ENCODE assay signal across 8 mouse cellular contexts in the genomic region with DNA sequence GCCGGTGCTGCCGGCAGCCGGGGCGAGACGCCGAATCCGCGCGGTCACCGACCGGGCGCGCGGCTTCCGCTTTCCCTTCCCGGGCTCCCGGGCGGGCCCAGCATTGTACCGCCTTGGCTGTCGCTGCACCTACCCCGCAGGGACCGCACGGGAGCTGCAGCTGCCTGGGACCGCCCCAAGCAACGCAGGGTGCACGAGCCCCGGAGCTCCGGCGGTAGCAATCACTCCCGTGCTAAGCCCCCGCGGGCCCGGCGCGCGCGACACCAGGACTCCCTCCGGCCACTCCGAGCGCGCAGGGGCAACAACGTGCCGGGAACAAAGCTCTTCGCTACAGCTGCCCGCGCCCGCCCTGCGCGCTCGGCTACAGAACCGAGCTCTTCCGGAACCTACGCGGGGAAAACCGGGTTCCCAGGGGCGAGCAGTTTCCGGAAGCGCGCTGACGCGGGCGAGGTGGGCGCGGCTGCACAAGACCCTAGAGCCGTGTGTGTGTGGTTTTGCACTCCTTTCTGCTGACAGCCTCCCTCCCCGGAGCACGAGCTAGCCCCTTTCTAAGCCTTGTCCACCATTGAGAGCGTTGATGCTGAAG. TPM values are rescaled to one million over a fixed set of nuclear protein-coding genes. Genes with fewer than 3 reads are reported as not detected.
DNase-seq lines count a peak whose midpoint lies in the region; ATAC-seq and TF ChIP-seq lines count a peak whose summit lies in the region.

A gene (minus strand): TSS at position 395 of the 586 bp plus-strand sequence.

- H3K27ac ChIP-seq in intestine, embryonic 16.5 days (ENCODE audit: low read length), result peak within 1 kb of the TSS; percentile 91
- peak within 1 kb of the TSS; percentile 84 for H3K27ac ChIP-seq in limb, embryonic 11.5 days (replicated peaks; ENCODE audit: low read depth, low read length)
- peak within 1 kb of the TSS; percentile 95 for H3K27ac ChIP-seq in midbrain, embryonic 12.5 days (replicated peaks)
- peak within 1 kb of the TSS; percentile 81 for H3K27ac ChIP-seq in small intestine, adult 2 months (ENCODE audit: insufficient read depth, low read depth, low read length)

- H3K4me3 ChIP-seq in intestine, embryonic 16.5 days (ENCODE audit: low read length), result peak within 1 kb of the TSS; percentile 85
- peak within 1 kb of the TSS; percentile 86 for H3K4me3 ChIP-seq in limb, embryonic 11.5 days (ENCODE audit: low read depth, low read length)
- H3K4me3 ChIP-seq in midbrain, embryonic 12.5 days, result peak within 1 kb of the TSS; percentile 86
- peak within 1 kb of the TSS; percentile 94 for H3K4me3 ChIP-seq in small intestine, adult 2 months (ENCODE audit: low read depth, low read length)

- no peak for TF ChIP-seq CTCF in small intestine, adult 2 months (IDR thresholded peaks at IDR 0.05; ENCODE audit: extremely low read depth, insufficient read length, insufficient replicate concordance, low read depth, low read length)

- WGBS in intestine, embryonic 16.5 days, result under 1% methylated on average over 66 of the region's 68 CpGs
- WGBS in limb, embryonic 11.5 days, result 0% methylated on average over 53 of the region's 68 CpGs
- under 1% methylated on average over 65 of the region's 68 CpGs for WGBS in midbrain, embryonic 12.5 days
- under 1% methylated on average over 68 of the region's 68 CpGs for WGBS in small intestine, adult 2 months

- peak; percentile 55; the same call in 1 of the 2 replicates for TF ChIP-seq POLR2A in small intestine, adult 2 months (IDR thresholded peaks at IDR 0.05; ENCODE audit: low read depth, low read length)

- DNase-seq in T-cell, adult 2 months (ENCODE audit: low spot score), result peak; percentile 89
- DNase-seq in embryo, embryonic 10.5 days (ENCODE audit: low spot score), result peak; percentile 85
- peak; percentile 87 for DNase-seq in limb, embryonic 11.5 days (ENCODE audit: low spot score)
- DNase-seq in c-Kit-positive CD71-positive TER-119-positive erythroid progenitor cells, embryonic 14.5 days (ENCODE audit: low spot score), result no peak

- peaks cover 12% of the 10 kb centered on the region for H3K4me1 ChIP-seq in intestine, embryonic 16.5 days (ENCODE audit: control insufficient read depth, insufficient read depth, low read length)
- H3K4me1 ChIP-seq in limb, embryonic 11.5 days (ENCODE audit: control insufficient read depth, insufficient read depth, low read length), result 0 out of 2 replicates have a peak, but pooled peaks cover 6% of the 10 kb centered on the region
- H3K4me1 ChIP-seq in midbrain, embryonic 12.5 days, result peaks cover 26% of the 10 kb centered on the region
- peaks cover 34% of the 10 kb centered on the region for H3K4me1 ChIP-seq in small intestine, adult 2 months (ENCODE audit: control insufficient read depth, insufficient read depth, insufficient read length, low read length)

- no peaks in the 10 kb centered on the region for H3K27me3 ChIP-seq in intestine, embryonic 16.5 days (replicated peaks; ENCODE audit: control insufficient read depth, insufficient read depth, low read length)
- no peaks in the 10 kb centered on the region for H3K27me3 ChIP-seq in limb, embryonic 11.5 days (ENCODE audit: control insufficient read depth, insufficient read depth, low read length)
- no peaks in the 10 kb centered on the region for H3K27me3 ChIP-seq in midbrain, embryonic 12.5 days
- H3K27me3 ChIP-seq in small intestine, adult 2 months (ENCODE audit: control insufficient read depth, insufficient read depth, low read length), result no peaks in the 10 kb centered on the region

- H3K9me3 ChIP-seq in intestine, embryonic 16.5 days (ENCODE audit: control insufficient read depth, low read length), result no peaks in the 10 kb centered on the region
- H3K9me3 ChIP-seq in limb, embryonic 11.5 days (ENCODE audit: control insufficient read depth, low read length), result no peaks in the 10 kb centered on the region
- no peaks in the 10 kb centered on the region for H3K9me3 ChIP-seq in midbrain, embryonic 12.5 days

- peak; percentile 78 for ATAC-seq in granulocyte monocyte progenitor cell, adult 5-6 weeks (replicated peaks; ENCODE audit: poor library complexity, severe bottlenecking)
- peak; percentile 90 for ATAC-seq in intestine, embryonic 16.5 days
- peak; percentile 72 for ATAC-seq in limb, embryonic 11.5 days (ENCODE audit: insufficient number of reproducible peaks, low FRiP score, low TSS enrichment, low read depth)
- peak; percentile 89 for ATAC-seq in midbrain, embryonic 12.5 days (ENCODE audit: low FRiP score, low read depth)

- H3K36me3 ChIP-seq in intestine, embryonic 16.5 days (ENCODE audit: control insufficient read depth, insufficient read depth, low read length), result no peaks in the 10 kb centered on the region
- H3K36me3 ChIP-seq in limb, embryonic 11.5 days (ENCODE audit: control insufficient read depth, insufficient read depth, low read length), result no peaks in the 10 kb centered on the region
- peaks cover 5% of the 10 kb centered on the region for H3K36me3 ChIP-seq in midbrain, embryonic 12.5 days
- no peaks in the 10 kb centered on the region for H3K36me3 ChIP-seq in small intestine, adult 2 months (ENCODE audit: control insufficient read depth, insufficient read depth, low read length)

- peak within 1 kb of the TSS; percentile 87 for H3K9ac ChIP-seq in intestine, embryonic 16.5 days (ENCODE audit: low read depth, low read length)
- H3K9ac ChIP-seq in limb, embryonic 11.5 days (ENCODE audit: low read length), result peak within 1 kb of the TSS; percentile 95
- H3K9ac ChIP-seq in midbrain, embryonic 12.5 days (replicated peaks), result peak within 1 kb of the TSS; percentile 91

- peak within 1 kb of the TSS; percentile 89 for H3K4me2 ChIP-seq in intestine, embryonic 16.5 days (ENCODE audit: low read depth, low read length)
- peak within 1 kb of the TSS; percentile 53 for H3K4me2 ChIP-seq in limb, embryonic 11.5 days (ENCODE audit: low read depth, severe bottlenecking)
- H3K4me2 ChIP-seq in midbrain, embryonic 12.5 days (replicated peaks), result peak within 1 kb of the TSS; percentile 67

RNA-seq across cellular contexts. Expression of the gene that starts here (rescaled TPM):
- 21.4 and 32.6 TPM in 2 replicates for total RNA-seq in granulocyte monocyte progenitor cell, adult 5-6 weeks (2014; fragmentation: Nextera tagmentation)
- 11.3 and 23.3 TPM in 2 replicates for total RNA-seq in granulocyte monocyte progenitor cell, adult 5-6 weeks (2017)
- 27.8 and 30.3 TPM in 2 replicates for polyA plus RNA-seq in intestine, embryonic 16.5 days (2015; fragmentation: Nextera tagmentation; extraction: Ambion mirVana)
- polyA plus RNA-seq in limb, embryonic 11.5 days (2014; fragmentation: Nextera tagmentation; extraction: Ambion mirVana), result 78.4 and 79.6 TPM in 2 replicates
- polyA plus RNA-seq in midbrain, embryonic 12.5 days (2016; fragmentation: Nextera tagmentation; extraction: Ambion mirVana), result 112 and 117 TPM in 2 replicates
- polyA plus RNA-seq in small intestine, adult 2 months (2012; rRNA removed), result 29.1 and 134 TPM in 2 replicates
